Mouse (Mus musculus): ENCODE results near the gene Tmem25.
"Not testable (repeated sequence)": the region's sequence is repeated elsewhere in the genome, so short reads cannot be mapped to it uniquely, and the experiment has no call there.

Gene Tmem25

DNA sequence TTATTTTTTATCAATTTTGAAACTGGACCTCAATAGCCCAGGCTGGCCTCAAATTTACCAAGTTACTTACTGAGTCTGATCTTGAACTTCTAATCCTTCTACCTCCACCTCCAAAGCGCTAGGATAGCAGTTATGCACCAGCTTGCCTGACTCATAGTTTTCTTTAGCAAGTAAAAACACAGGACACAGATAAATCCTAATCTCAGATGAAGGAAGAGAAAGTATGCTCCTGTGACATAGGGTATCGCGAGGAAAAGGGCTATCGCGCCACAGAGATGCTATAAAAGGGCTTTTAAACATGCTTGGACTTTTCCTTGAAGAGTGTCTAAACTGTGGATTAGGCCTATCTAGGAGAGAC lies 26.7 kb downstream of the Tmem25 start:
- no peak for DNase-seq

DNA sequence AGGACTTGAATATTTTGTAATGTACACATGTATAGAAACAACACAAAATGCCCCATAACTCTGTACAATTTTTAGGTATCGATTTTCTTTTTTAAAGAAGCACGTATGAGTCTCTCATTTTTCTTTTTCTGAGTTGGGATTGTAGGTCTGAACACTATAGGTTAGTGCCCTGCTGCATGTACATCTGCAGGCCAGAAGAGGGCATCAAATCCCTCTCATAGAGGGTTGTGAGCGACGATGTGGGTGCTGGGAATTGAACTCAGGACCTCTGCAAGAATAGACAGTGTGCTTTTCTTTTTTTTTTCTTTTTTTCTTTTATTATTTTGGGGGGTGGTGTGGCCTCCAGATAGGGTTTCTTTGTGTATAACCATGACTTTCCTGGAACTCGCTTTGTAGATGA lies 27.7 kb downstream of the Tmem25 start:
- no peak for DNase-seq

GRCm38 (mm10) chr9:44768029-44768394 lies 31.1 kb downstream of the Tmem25 start:
- DNase-seq = not testable (repeated sequence)

DNA sequence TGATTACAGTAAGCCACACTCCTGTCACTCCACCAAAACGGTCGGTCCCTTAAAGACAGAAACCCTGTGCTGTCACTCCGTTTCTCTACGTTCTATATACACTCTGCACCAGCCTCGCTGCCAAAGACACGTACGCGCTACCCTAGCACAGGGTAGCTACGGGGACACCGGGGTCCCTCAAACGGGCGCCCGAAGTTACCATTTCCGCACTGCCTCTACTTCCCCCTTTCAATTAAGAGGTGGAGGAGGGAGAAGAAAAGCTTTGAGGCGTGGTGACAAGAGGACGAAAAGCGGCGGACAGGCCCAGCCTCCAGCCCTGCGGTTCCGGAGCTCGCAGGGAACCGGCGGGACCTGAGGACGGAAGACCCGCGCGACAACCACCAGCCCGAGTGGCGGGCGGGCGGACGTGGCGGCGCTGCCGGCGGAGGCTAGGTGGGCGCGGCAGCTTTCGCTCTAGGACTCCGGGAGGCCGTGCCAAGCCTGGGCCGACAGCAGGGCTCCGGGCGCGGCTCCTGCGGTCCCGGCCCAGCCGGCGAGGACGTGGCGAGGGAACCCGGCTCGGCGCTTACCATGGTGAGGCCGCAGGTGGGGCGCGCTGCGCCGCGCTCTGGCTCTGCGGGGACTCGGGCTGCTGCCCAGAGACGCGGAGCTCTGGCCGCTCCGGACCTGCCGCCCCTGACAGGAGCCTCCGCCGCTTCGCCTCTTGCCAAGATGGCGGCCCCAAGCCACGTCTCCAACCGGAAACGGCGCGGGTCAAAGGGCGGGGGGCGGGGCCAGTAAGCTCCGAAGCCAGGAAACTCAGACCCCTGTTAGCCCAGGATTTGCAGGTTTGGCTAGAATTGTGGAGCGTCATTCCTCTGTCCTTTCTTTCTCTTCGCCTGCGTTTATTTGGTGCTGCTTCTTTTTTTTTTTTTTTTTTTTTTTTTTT lies 31.7 kb downstream of the Tmem25 start, which contains the start of the genes Arcn1 and Ift46:
Gene Arcn1 (minus strand): TSS at position 745 of the 928 bp plus-strand sequence.
Gene Ift46 (plus strand): TSS at position 808 of the 928 bp plus-strand sequence.
- DNase-seq = peak; percentile 85

- no peak for DNase-seq
Observed at GRCm38 (mm10) chr9:44760873-44761272, 38.2 kb downstream of the Tmem25 start.

- peak; percentile 54 for DNase-seq
Observed at GRCm38 (mm10) chr9:44748473-44748872, 50.6 kb downstream of the Tmem25 start.

DNA sequence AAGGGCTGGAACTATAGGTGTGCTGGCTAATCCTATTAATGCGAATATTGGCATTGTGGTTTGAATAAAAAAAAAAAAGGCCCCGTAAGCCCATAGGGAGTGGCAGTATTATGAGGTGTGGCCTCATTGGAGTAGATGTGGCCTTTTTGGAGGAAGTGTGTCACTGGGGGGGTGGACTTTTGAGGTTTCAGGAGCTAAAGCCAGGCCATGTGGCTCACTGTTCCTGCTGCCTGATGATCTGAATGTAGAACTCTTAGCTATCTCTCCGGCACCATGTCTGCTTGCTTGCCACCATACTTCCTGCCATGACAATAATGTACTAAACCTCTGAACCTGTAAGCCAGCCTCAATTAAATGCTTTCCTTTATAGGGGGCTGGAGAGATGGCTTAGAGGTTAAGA lies 51.8 kb downstream of the Tmem25 start:
- DNase-seq = no peak

DNA sequence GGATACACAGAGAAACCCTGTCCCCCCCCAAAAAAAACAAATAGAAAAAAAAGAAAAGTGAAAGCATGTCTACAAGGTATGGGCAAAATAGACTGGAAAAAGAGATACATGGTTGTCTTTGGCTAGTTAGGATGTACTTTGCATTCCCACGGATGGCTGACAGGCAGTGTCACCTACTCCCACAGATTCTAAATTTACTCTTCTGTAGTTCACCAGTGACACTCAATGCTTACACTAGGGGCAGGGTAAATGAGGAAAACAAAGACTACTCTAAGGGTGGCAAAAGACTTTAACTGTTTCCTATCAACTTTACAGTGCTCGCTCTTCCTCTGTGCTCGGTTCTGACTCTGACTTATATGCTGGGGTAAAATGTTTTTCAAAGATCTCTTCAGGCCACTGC lies 52.4 kb downstream of the Tmem25 start:
- DNase-seq = no peak

DNA sequence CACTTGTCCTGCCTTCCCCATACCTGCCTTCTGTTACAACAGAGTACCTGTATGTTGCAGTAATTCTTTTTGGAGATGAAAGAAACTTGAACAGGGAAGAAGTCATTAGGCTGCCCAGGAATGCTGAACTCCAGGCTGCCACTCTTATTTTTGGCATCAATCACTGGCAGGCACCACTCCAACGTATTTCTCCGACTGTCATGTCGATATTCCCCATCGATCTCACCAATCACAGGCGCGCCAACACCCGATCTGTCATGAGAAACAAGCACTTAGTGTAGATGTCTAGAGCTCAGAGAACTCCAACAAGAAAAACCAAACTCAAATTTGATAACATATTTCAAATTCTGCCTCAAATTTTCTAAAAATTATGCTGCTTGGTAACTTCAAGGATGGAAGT lies 53.7 kb downstream of the Tmem25 start:
- DNase-seq = no peak
